In the genomic region with DNA sequence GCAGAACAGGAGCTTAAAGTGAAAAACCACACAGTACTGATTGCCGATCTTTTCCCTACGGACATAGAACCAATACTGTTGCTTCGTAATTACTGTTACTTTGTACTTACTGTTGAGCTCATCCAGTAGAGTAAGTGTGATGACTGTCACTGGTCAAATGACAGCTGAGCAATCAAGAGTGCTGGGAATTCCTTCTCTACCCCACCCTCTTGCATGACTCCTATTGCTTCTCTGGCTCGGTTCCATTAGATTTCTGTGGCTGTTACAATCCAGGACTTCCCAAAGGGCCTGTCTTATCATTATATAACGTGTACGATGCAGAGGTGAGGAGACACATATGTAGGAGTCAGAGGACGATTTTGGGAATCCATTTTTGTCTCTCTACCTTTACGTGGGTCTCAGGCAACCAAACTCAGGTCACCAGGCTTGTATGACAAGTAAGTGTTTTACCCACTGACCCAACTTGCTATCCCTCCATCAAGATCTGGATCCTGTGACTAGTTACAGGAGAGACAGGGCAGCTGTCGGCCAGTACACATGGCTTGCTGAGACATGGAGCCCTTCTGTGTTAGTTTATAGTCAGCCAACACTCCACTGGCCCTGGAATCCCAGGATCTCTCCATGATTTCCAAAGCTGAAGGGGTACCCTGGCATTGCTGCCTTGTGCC, we compare ENCODE assay signal across 20 mouse cellular contexts. TPM values are rescaled to one million over a fixed set of nuclear protein-coding genes. Genes with fewer than 3 reads are reported as not detected.
DNase-seq lines count a peak whose midpoint lies in the region; ATAC-seq and TF ChIP-seq lines count a peak whose summit lies in the region.
"Had no signal": no experiment of that assay in that cellular context is flagged by ENCODE, and none has a peak within 500 bp of the region (broad histone marks: within the 10 kb centered on the region; RNA-seq: fewer than 3 reads in every experiment).

No protein-coding gene starts in this region.

- WGBS in kidney, adult 2 months: 78% methylated on average over 9 of the region's 9 CpGs
- WGBS in embryonic facial prominence, embryonic 14.5 days: 72% methylated on average over 9 of the region's 9 CpGs
- WGBS in liver, postnatal 0 days (ENCODE audit: insufficient replicate concordance): 71% methylated on average over 9 of the region's 9 CpGs

- TF ChIP-seq POLR2A in kidney, adult 2 months (IDR thresholded peaks at IDR 0.05; ENCODE audit: low read depth, low read length): no peak

- H3K4me2 ChIP-seq in embryonic facial prominence, embryonic 14.5 days (ENCODE audit: low read depth, low read length): no peak overlapping the region
- H3K4me2 ChIP-seq in liver, postnatal 0 days (ENCODE audit: low read depth, low read length): no peak overlapping the region
- H3K4me2 ChIP-seq: forebrain, embryonic 13.5 days; heart, embryonic 11.5 days; heart, embryonic 15.5 days; hindbrain, embryonic 13.5 days had no signal

- DNase-seq in kidney, adult 2 months: no peak
- DNase-seq in kidney, adult 18-20 months: no peak
- DNase-seq in 3T3-L1 (ENCODE audit: low read depth, low spot score) (peak; percentile 65), NIH3T3 (ENCODE audit: low read depth) (peak; percentile 34)
- peak; percentile 21 for DNase-seq in embryonic facial prominence, embryonic 14.5 days (ENCODE audit: low spot score)
- DNase-seq in frontal cortex, postnatal 36 days (ENCODE audit: low spot score in 2 of 2): no peak
- DNase-seq in adrenal gland, postnatal 25 days: no peak
- no peak for DNase-seq in liver, postnatal 0 days
- DNase-seq: adrenal gland, postnatal 14 days; gastrocnemius, postnatal 10 days; kidney, adult 11 months had no signal

- H3K27ac ChIP-seq in kidney, adult 2 months (ENCODE audit: insufficient read depth, low read depth, low read length): peak overlapping the region; percentile 33; the same call in 1 of the 2 replicates
- no peak overlapping the region; the same call in 1 of the 2 replicates for H3K27ac ChIP-seq in embryonic facial prominence, embryonic 14.5 days (replicated peaks; ENCODE audit: low read depth, low read length)
- no peak overlapping the region for H3K27ac ChIP-seq in liver, postnatal 0 days (ENCODE audit: low read depth)
- H3K27ac ChIP-seq: forebrain, embryonic 13.5 days; heart, adult 2 months; heart, embryonic 15.5 days; hindbrain, embryonic 13.5 days; hindbrain, postnatal 0 days had no signal

- no peak for TF ChIP-seq EP300 in liver, postnatal 0 days (IDR thresholded peaks at IDR 0.05; ENCODE audit: low read depth)

- ATAC-seq in embryonic facial prominence, embryonic 14.5 days (ENCODE audit: low read depth): no peak
- no peak for ATAC-seq in liver, postnatal 0 days
- ATAC-seq: CD4-positive, CD25-positive, alpha-beta regulatory T cell, adult 4 months; forebrain, embryonic 13.5 days; hindbrain, postnatal 0 days had no signal

- H3K9me3 ChIP-seq in embryonic facial prominence, embryonic 14.5 days (ENCODE audit: control insufficient read depth, low read length): no peaks in the 10 kb centered on the region
- H3K9me3 ChIP-seq in liver, postnatal 0 days (ENCODE audit: low read length): no peaks in the 10 kb centered on the region
- H3K9me3 ChIP-seq: forebrain, embryonic 13.5 days; G1E; heart, embryonic 15.5 days; hindbrain, embryonic 13.5 days had no signal

- no peak overlapping the region for H3K4me3 ChIP-seq in kidney, adult 2 months (ENCODE audit: insufficient read depth, low read depth, low read length)
- H3K4me3 ChIP-seq in embryonic facial prominence, embryonic 14.5 days (ENCODE audit: low read depth, low read length): no peak overlapping the region
- H3K4me3 ChIP-seq in liver, postnatal 0 days (ENCODE audit: low read depth, low read length): no peak overlapping the region
- H3K4me3 ChIP-seq: forebrain, embryonic 13.5 days; heart, adult 2 months; heart, embryonic 15.5 days; hindbrain, embryonic 13.5 days had no signal

- H3K4me1 ChIP-seq in kidney, adult 2 months (ENCODE audit: control insufficient read depth, insufficient read depth, low read length): 0 out of 2 replicates have a peak, but pooled peaks cover 3% of the 10 kb centered on the region
- H3K4me1 ChIP-seq in embryonic facial prominence, embryonic 14.5 days (ENCODE audit: control insufficient read depth, insufficient read depth, low read length): peaks cover 7% of the 10 kb centered on the region; the same call in 1 of the 2 replicates
- H3K4me1 ChIP-seq in liver, postnatal 0 days (ENCODE audit: insufficient read depth): no peaks in the 10 kb centered on the region
- H3K4me1 ChIP-seq: forebrain, embryonic 13.5 days; heart, embryonic 15.5 days; hindbrain, embryonic 13.5 days had no signal

- TF ChIP-seq CTCF in kidney, adult 2 months (conservative IDR thresholded peaks at IDR 0.05; ENCODE audit: insufficient read depth, insufficient read length, low read depth, low read length): no peak
- no peak for TF ChIP-seq CTCF in liver, postnatal 0 days (IDR thresholded peaks at IDR 0.05; ENCODE audit: low read depth)

- no peaks in the 10 kb centered on the region for H3K27me3 ChIP-seq in kidney, adult 2 months (replicated peaks; ENCODE audit: control insufficient read depth, insufficient read depth, low read length)
- no peaks in the 10 kb centered on the region for H3K27me3 ChIP-seq in embryonic facial prominence, embryonic 14.5 days (replicated peaks; ENCODE audit: control insufficient read depth, insufficient read depth, low read length)
- no peaks in the 10 kb centered on the region for H3K27me3 ChIP-seq in liver, postnatal 0 days (ENCODE audit: insufficient read depth, low read length)
- H3K27me3 ChIP-seq: forebrain, embryonic 13.5 days; heart, embryonic 15.5 days; hindbrain, embryonic 13.5 days had no signal

- H3K9ac ChIP-seq in embryonic facial prominence, embryonic 14.5 days (ENCODE audit: low read depth, low read length): no peak overlapping the region
- H3K9ac ChIP-seq in liver, postnatal 0 days (replicated peaks): no peak overlapping the region
- H3K9ac ChIP-seq: forebrain, embryonic 13.5 days; forebrain, postnatal 0 days; heart, embryonic 15.5 days; hindbrain, embryonic 13.5 days had no signal

- no peaks in the 10 kb centered on the region for H3K36me3 ChIP-seq in kidney, adult 2 months (ENCODE audit: control insufficient read depth, insufficient read depth, low read length)
- no peaks in the 10 kb centered on the region for H3K36me3 ChIP-seq in embryonic facial prominence, embryonic 14.5 days (ENCODE audit: control insufficient read depth, insufficient read depth, low read length)
- no peaks in the 10 kb centered on the region for H3K36me3 ChIP-seq in liver, postnatal 0 days (replicated peaks; ENCODE audit: insufficient read depth, low read length)
- H3K36me3 ChIP-seq: G1E; heart, embryonic 15.5 days; hindbrain, embryonic 13.5 days had no signal

RNA-seq across cellular contexts. Expression of a gene that starts 48.2 kb away (rescaled TPM):
- 9.7 and 10.1 TPM in 2 replicates for polyA plus RNA-seq in kidney, adult 2 months (2012; rRNA removed)
- 14.3 and 16.5 TPM in 2 replicates for polyA plus RNA-seq in embryonic facial prominence, embryonic 14.5 days (2014; fragmentation: Nextera tagmentation; extraction: Ambion mirVana)
- total RNA-seq in adrenal gland, postnatal 25 days (2021): 22.2 and 37.2 TPM in 2 replicates
- 5.2 and 6.9 TPM in 2 replicates for polyA plus RNA-seq in liver, postnatal 0 days (2015; fragmentation: Nextera tagmentation; extraction: Ambion mirVana)

Comparison
In these comparisons a context has a peak if more than half of its experiments do, and no peak if none do; other contexts are left out.
1. DNase-seq: peak in 3T3-L1 (single experiment), NIH3T3 (single experiment) and embryonic facial prominence, embryonic 14.5 days (single experiment); none in kidney, adult 2 months (single experiment), kidney, adult 18-20 months (single experiment), frontal cortex, postnatal 36 days (0 of 2), adrenal gland, postnatal 25 days (single experiment) and liver, postnatal 0 days (single experiment).